ENCODE assay signal across 11 mouse cellular contexts in genomic region chr10:30327849-30328248, GRCm38 (mm10).
DNase-seq lines count a peak whose midpoint lies in the region; ATAC-seq lines count a peak whose summit lies in the region.
"Had no signal": no experiment of that assay in that cellular context is flagged by ENCODE, and none has a peak within 500 bp of the region (broad histone marks: within the 10 kb centered on the region; RNA-seq: fewer than 3 reads in every experiment).

No protein-coding gene starts in this region.

- H3K9me3 ChIP-seq in hindbrain, embryonic 12.5 days (replicated peaks), result no peaks in the 10 kb centered on the region
- H3K9me3 ChIP-seq in midbrain, embryonic 11.5 days (ENCODE audit: control insufficient read depth, low read length), result no peaks in the 10 kb centered on the region

- no peaks in the 10 kb centered on the region for H3K36me3 ChIP-seq in hindbrain, embryonic 12.5 days
- no peaks in the 10 kb centered on the region for H3K36me3 ChIP-seq in midbrain, embryonic 11.5 days (ENCODE audit: control insufficient read depth, insufficient read depth, low read length)

- 40% methylated on average over 8 of the region's 8 CpGs for WGBS in hindbrain, embryonic 12.5 days
- WGBS in midbrain, embryonic 11.5 days, result 28% methylated on average over 8 of the region's 8 CpGs

- H3K4me3 ChIP-seq in hindbrain, embryonic 12.5 days, result no peak overlapping the region
- H3K4me3 ChIP-seq in midbrain, embryonic 11.5 days (ENCODE audit: low read depth, low read length), result no peak overlapping the region

- no peak overlapping the region for H3K4me2 ChIP-seq in hindbrain, embryonic 12.5 days (replicated peaks)
- H3K4me2 ChIP-seq in midbrain, embryonic 11.5 days, result no peak overlapping the region

- intact Hi-C loops in left cerebral cortex, postnatal 14 days (cut with DNase I), result no loop called here

- peak; percentile 50 for DNase-seq in embryo, embryonic 10 days (ENCODE audit: low spot score)
- DNase-seq in embryo, embryonic 9.5 days (ENCODE audit: extremely low spot score), result peak; percentile 20
- DNase-seq in midbrain, embryonic 11.5 days (ENCODE audit: low spot score, missing footprints), result no peak
- DNase-seq in thymus, postnatal 14 days, result no peak
- no peak for DNase-seq in left cerebral cortex, postnatal 14 days (ENCODE audit: low spot score in 2 of 2)
- DNase-seq in right cerebral cortex, postnatal 25 days, result no peak
- no peak for DNase-seq in natural killer cell, adult 2 months (ENCODE audit: low spot score in 2 of 2)
- DNase-seq: gastrocnemius, postnatal 25 days; heart, postnatal 14 days; lung, adult 18-20 months had no signal

- H3K9ac ChIP-seq in hindbrain, embryonic 12.5 days, result no peak overlapping the region
- no peak overlapping the region for H3K9ac ChIP-seq in midbrain, embryonic 11.5 days (ENCODE audit: low read length)

- H3K27ac ChIP-seq in hindbrain, embryonic 12.5 days, result no peak overlapping the region
- H3K27ac ChIP-seq in midbrain, embryonic 11.5 days (ENCODE audit: low read depth, low read length), result no peak overlapping the region

- H3K27me3 ChIP-seq in hindbrain, embryonic 12.5 days, result no peaks in the 10 kb centered on the region
- no peaks in the 10 kb centered on the region for H3K27me3 ChIP-seq in midbrain, embryonic 11.5 days (ENCODE audit: control insufficient read depth, insufficient read depth, low read length)

- peaks cover 9% of the 10 kb centered on the region; the same call in 1 of the 2 replicates for H3K4me1 ChIP-seq in hindbrain, embryonic 12.5 days
- peaks cover 3% of the 10 kb centered on the region; the same call in 1 of the 2 replicates for H3K4me1 ChIP-seq in midbrain, embryonic 11.5 days (ENCODE audit: control insufficient read depth, insufficient read depth, low read length)

- peak; percentile 91 for ATAC-seq in hindbrain, embryonic 12.5 days (ENCODE audit: low FRiP score)
- ATAC-seq in midbrain, embryonic 11.5 days (ENCODE audit: low FRiP score), result peak; percentile 74; the same call in 1 of the 2 replicates

Comparison
In these comparisons a context has a peak if more than half of its experiments do, and no peak if none do; other contexts are left out.
1. DNase-seq: peak in embryo, embryonic 10 days (single experiment) and embryo, embryonic 9.5 days (single experiment); none in midbrain, embryonic 11.5 days (single experiment), thymus, postnatal 14 days (single experiment), left cerebral cortex, postnatal 14 days (0 of 2), right cerebral cortex, postnatal 25 days (single experiment) and natural killer cell, adult 2 months (0 of 2).